Mouse (Mus musculus) erythroid progenitor cell, adult 5-6 weeks (primary cell): ENCODE results near the gene Gm21943. TPM values are rescaled to one million over a fixed set of nuclear protein-coding genes. Genes with fewer than 3 reads are reported as not detected.
"Not testable (repeated sequence)": the region's sequence is repeated elsewhere in the genome, so short reads cannot be mapped to it uniquely, and the experiment has no call there.

ENCODE experiments used
- ATAC-seq: replicated peaks from 2 replicates; pipeline ENCODE4 v1.8.0; 2016; ENCODE audit warnings: moderate number of reproducible peaks, mild to moderate bottlenecking, moderate TSS enrichment, inconsistent platforms; ENCODE audit not compliant: poor library complexity, low FRiP score, severe bottlenecking
- total RNA-seq, 2 experiments: library from RNA; stranded (forward) in 1 of 2; stranded (reverse) in 1 of 2; fragments of 150-400 nt in 1 of 2; fragments of 186-747, 209-891 nt in 1 of 2; gene quantifications; 2 replicates each; pipeline versions ENCODE4 v1.2.3 to v1.2.4; 2015 to 2017; ENCODE audit warnings: low replicate concordance in 2 of 2

Gene Gm21943
- total RNA-seq (2015; ENCODE audit: low replicate concordance) (not detected in 2 replicates), total RNA-seq (2017; ENCODE audit: low replicate concordance) (not detected in 2 replicates)

DNA sequence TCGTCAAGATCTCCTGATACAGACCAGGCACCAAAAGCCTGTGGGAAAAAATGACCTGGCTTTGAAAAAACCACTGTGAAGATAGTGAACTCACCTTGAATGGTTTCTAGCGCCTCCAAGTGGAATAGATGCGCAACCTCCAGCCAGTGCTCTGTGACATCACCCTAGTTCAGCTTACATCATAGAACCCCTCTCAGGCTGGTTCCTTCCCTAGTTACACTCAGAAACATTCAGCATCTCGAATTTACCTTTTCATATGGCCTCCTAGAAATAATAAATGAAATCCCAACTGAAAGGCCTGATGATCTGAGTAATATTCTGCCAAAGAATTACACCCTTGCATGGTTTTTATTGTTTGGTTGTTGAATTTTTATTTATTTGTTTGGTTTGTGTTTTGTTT, at the start of gene Gm21943:
Gene Gm21943, minus strand, starts transcription at position 101 of the 400 bp plus-strand sequence.
- ATAC-seq, result not testable (repeated sequence)

Other genes with a start within 250 kb of the Gm21943 start
- gene Gm28961, start 172.0 kb upstream of the Gm21943 start, total RNA-seq (2015; ENCODE audit: low replicate concordance), result not detected in 2 replicates
- gene Gm28961, start 172.0 kb upstream of the Gm21943 start, total RNA-seq (2017; ENCODE audit: low replicate concordance), result not detected in 2 replicates